Mouse (Mus musculus): Measurements from ENCODE around the gene Usp48. TPM values are rescaled to one million over a fixed set of nuclear protein-coding genes. Genes with fewer than 3 reads are reported as not detected.

The Usp48 gene
- polyA plus RNA-seq, 1 experiment from 2014 or later: 34.6 TPM

- Histone ChIP-seq H3K9ac (peak overlapping the region; percentile 82), H3K4me3 (no peak overlapping the region), H3K36me3 (no peaks in the 10 kb centered on the region), H3K9me3 (no peaks in the 10 kb centered on the region), H3K4me1 (peaks cover 15% of the 10 kb centered on the region), H3K27me3 (replicated peaks) (peaks cover 95% of the 10 kb centered on the region), H3K27ac (replicated peaks) (no peak overlapping the region), H3K4me2 (peak overlapping the region; percentile 89)
- WGBS: 74% methylated on average over 7 of the region's 7 CpGs
- ATAC-seq (ENCODE audit: extremely low read depth, insufficient number of reproducible peaks, low FRiP score, low TSS enrichment): no peak
These were observed 113.0 kb downstream of the Usp48 start for GRCm38 (mm10) chr4:137706510-137706909.

- WGBS: 4% methylated on average over 51 of the region's 52 CpGs
- Histone ChIP-seq H3K27me3 (replicated peaks) (peaks cover 97% of the 10 kb centered on the region), H3K36me3 (no peaks in the 10 kb centered on the region), H3K9me3 (no peaks in the 10 kb centered on the region), H3K4me1 (peaks cover 14% of the 10 kb centered on the region), H3K4me2 (peak overlapping the region; percentile 89), H3K9ac (peak overlapping the region; percentile 82), H3K27ac (replicated peaks) (no peak overlapping the region), H3K4me3 (peak overlapping the region; percentile 60)
- ATAC-seq (ENCODE audit: extremely low read depth, insufficient number of reproducible peaks, low FRiP score, low TSS enrichment): peak; percentile 76
These were observed 113.8 kb downstream of the Usp48 start for GRCm38 (mm10) chr4:137707216-137707990.

Other genes starting within 250 kb of the Usp48 start
- gene Cdc42, start 236.0 kb upstream of the Usp48 start, polyA plus RNA-seq (2015; fragmentation: Nextera tagmentation; extraction: Ambion mirVana): 501 and 529 TPM in 2 replicates
- not detected in 2 replicates for gene Cela3a, start 184.0 kb upstream of the Usp48 start, polyA plus RNA-seq (2015; fragmentation: Nextera tagmentation; extraction: Ambion mirVana)
- 0.22 TPM in 1 of 2 replicates, not detected in the other for gene Cela3b, start 163.2 kb upstream of the Usp48 start, polyA plus RNA-seq (2015; fragmentation: Nextera tagmentation; extraction: Ambion mirVana)
- gene 1700013G24Rik, start 140.5 kb upstream of the Usp48 start, polyA plus RNA-seq (2015; fragmentation: Nextera tagmentation; extraction: Ambion mirVana): not detected in 2 replicates
- 48.9 and 50.0 TPM in 2 replicates for gene Hspg2, start 125.0 kb upstream of the Usp48 start, polyA plus RNA-seq (2015; fragmentation: Nextera tagmentation; extraction: Ambion mirVana)
- not detected in 2 replicates for gene Ldlrad2, start 19.2 kb upstream of the Usp48 start, polyA plus RNA-seq (2015; fragmentation: Nextera tagmentation; extraction: Ambion mirVana)
- gene Rap1gap, start 71.0 kb downstream of the Usp48 start, polyA plus RNA-seq (2015; fragmentation: Nextera tagmentation; extraction: Ambion mirVana): 5.1 and 6.1 TPM in 2 replicates
- gene Alpl, start 202.6 kb downstream of the Usp48 start, polyA plus RNA-seq (2015; fragmentation: Nextera tagmentation; extraction: Ambion mirVana): 3.3 and 3.8 TPM in 2 replicates

Data from heart, embryonic 13.5 days (tissue).